Mouse (Mus musculus) heart, postnatal 0 days (tissue): ENCODE results near the gene Gphn. TPM values are rescaled to one million over a fixed set of nuclear protein-coding genes. Genes with fewer than 3 reads are reported as not detected.
"Not testable (repeated sequence)": the region's sequence is repeated elsewhere in the genome, so short reads cannot be mapped to it uniquely, and the experiment has no call there.

ENCODE experiments used
- ATAC-seq: fragments of 200-750 bp; cut with Nextera tagmentation; 2 replicates; pipeline ENCODE4 v1.8.0; 2017; ENCODE audit warnings: low read depth, moderate number of reproducible peaks, moderate library complexity; ENCODE audit not compliant: insufficient read depth
- DNase-seq: peaks from one replicate; pipeline ENCODE4 v3.0.0-alpha.2; 2016; ENCODE audit warnings: low spot score
- H3K27ac ChIP-seq: fragments of 300-500 bp; sonication (generic); 2 replicates; pipeline ENCODE4 v1.5.1; 2014; ENCODE audit warnings: low read depth, mild to moderate bottlenecking
- H3K27me3 ChIP-seq: fragments of 300-500 bp; sonication (generic); 2 replicates; pipeline ENCODE4 v1.6.1; 2014; ENCODE audit warnings: low read length, mixed read lengths; ENCODE audit not compliant: control insufficient read depth, insufficient read depth
- H3K36me3 ChIP-seq: fragments of 300-500 bp; sonication (generic); replicated peaks from 2 replicates; pipeline ENCODE4 v1.6.1; 2014; ENCODE audit warnings: low read length, mixed read lengths; ENCODE audit not compliant: control insufficient read depth, insufficient read depth
- H3K4me1 ChIP-seq: fragments of 300-500 bp; sonication (generic); 2 replicates; pipeline ENCODE4 v1.6.1; 2014; ENCODE audit warnings: antibody characterized with exemption; ENCODE audit not compliant: control insufficient read depth, insufficient read depth
- H3K4me2 ChIP-seq: fragments of 300-500 bp; sonication (generic); 2 replicates; pipeline ENCODE4 v1.6.1; 2014; ENCODE audit warnings: low read depth, mild to moderate bottlenecking, low read length, moderate library complexity
- H3K4me3 ChIP-seq: fragments of 300-500 bp; sonication (generic); 2 replicates; pipeline ENCODE4 v1.5.1; 2014; ENCODE audit warnings: low read depth, low read length
- H3K9ac ChIP-seq: fragments of 300-500 bp; sonication (generic); replicated peaks from 2 replicates; pipeline ENCODE4 v1.6.1; 2014; ENCODE audit warnings: low read depth, low read length, mixed read lengths
- H3K9me3 ChIP-seq: fragments of 300-500 bp; sonication (generic); replicated peaks from 2 replicates; pipeline ENCODE4 v1.6.1; 2016; ENCODE audit warnings: low read length; ENCODE audit not compliant: control insufficient read depth
- CTCF ChIP-seq: IDR thresholded peaks from 2 replicates; pipeline ENCODE4 v1.5.1; 2016; ENCODE audit warnings: antibody characterized with exemption, control low read depth, low read depth
- EP300 ChIP-seq: IDR thresholded peaks from 2 replicates; pipeline ENCODE4 v1.6.1; 2016; ENCODE audit warnings: antibody characterized with exemption, low read depth
- WGBS: fragments of 180-500 bp; shearing (Covaris S2); extraction: QIAGEN DNeasy Blood & Tissue Kit; methylation state at CpG from one replicate; pipeline ENCODE4 v1.1.7; 2014; 5-methylcytosine and 5-hydroxymethylcytosine counted together
- polyA plus RNA-seq: library from polyadenylated mRNA; unstranded; fragments of >200 nt; fragmentation: Nextera tagmentation; extraction: Ambion mirVana; gene quantifications from 2 replicates; pipeline ENCODE4 v1.2.1, GENCODE M21; 2015
- total RNA-seq: library from RNA; depleted of rRNA; stranded (reverse); fragments of >200 nt; gene quantifications from 2 replicates; pipeline ENCODE4 v1.2.3, GENCODE M21; 2014; ENCODE audit warnings: low replicate concordance

Gphn gene
- total and polyA plus RNA-seq, 2 experiments from 2014 or later = 12.4 to 15.2 TPM

GRCm38 (mm10) chr12:78389267-78389666, 163.1 kb downstream of the Gphn start:
- Histone ChIP-seq H3K9ac (no peak overlapping the region), H3K4me3 (no peak overlapping the region), H3K27ac (no peak overlapping the region), H3K27me3 (no peaks in the 10 kb centered on the region), H3K4me2 (no peak overlapping the region), H3K4me1 (no peaks in the 10 kb centered on the region), H3K36me3 (no peaks in the 10 kb centered on the region; the same call in 1 of the 2 replicates), H3K9me3 (no peaks in the 10 kb centered on the region)
- ATAC-seq = no peak
- no peak for TF ChIP-seq EP300
- TF ChIP-seq CTCF = no peak
- no peak for DNase-seq

- no peaks in the 10 kb centered on the region for H3K9me3 ChIP-seq
- H3K4me1 ChIP-seq = no peaks in the 10 kb centered on the region
- no peak overlapping the region for H3K4me2 ChIP-seq
- no peak for TF ChIP-seq CTCF
- no peak for TF ChIP-seq EP300
- no peaks in the 10 kb centered on the region; the same call in 1 of the 2 replicates for H3K36me3 ChIP-seq
- 92% methylated on average over 1 of the region's 1 CpGs for WGBS
- no peak for ATAC-seq
- H3K27ac ChIP-seq = no peak overlapping the region
- no peak overlapping the region for H3K9ac ChIP-seq
- no peak for DNase-seq
- no peaks in the 10 kb centered on the region for H3K27me3 ChIP-seq
- H3K4me3 ChIP-seq = no peak overlapping the region
Measured at GRCm38 (mm10) chr12:78395297-78395696, 169.1 kb downstream of the Gphn start.

GRCm38 (mm10) chr12:78407518-78407917, 181.3 kb downstream of the Gphn start:
- not testable (repeated sequence) for ATAC-seq, DNase-seq, H3K9ac ChIP-seq, H3K4me1 ChIP-seq, H3K36me3 ChIP-seq, H3K4me2 ChIP-seq, H3K27me3 ChIP-seq, H3K27ac ChIP-seq, H3K4me3 ChIP-seq, H3K9me3 ChIP-seq
- WGBS = 73% methylated on average over 6 of the region's 7 CpGs

- Histone ChIP-seq H3K4me1 (no peaks in the 10 kb centered on the region), H3K27ac (no peak overlapping the region), H3K4me3 (no peak overlapping the region), H3K9me3 (no peaks in the 10 kb centered on the region), H3K36me3 (no peaks in the 10 kb centered on the region), H3K9ac (no peak overlapping the region), H3K4me2 (no peak overlapping the region), H3K27me3 (no peaks in the 10 kb centered on the region)
- no peak for ATAC-seq
- 34% methylated on average over 1 of the region's 1 CpGs for WGBS
- no peak for TF ChIP-seq EP300
- TF ChIP-seq CTCF = no peak
- no peak for DNase-seq
Measured at GRCm38 (mm10) chr12:78522176-78522575, 296.0 kb downstream of the Gphn start.

GRCm38 (mm10) chr12:78522804-78523394, 296.7 kb downstream of the Gphn start:
- Histone ChIP-seq H3K27me3 (no peaks in the 10 kb centered on the region), H3K4me1 (no peaks in the 10 kb centered on the region), H3K4me2 (no peak overlapping the region), H3K4me3 (no peak overlapping the region), H3K9me3 (no peaks in the 10 kb centered on the region), H3K36me3 (no peaks in the 10 kb centered on the region), H3K27ac (no peak overlapping the region), H3K9ac (no peak overlapping the region)
- no peak for DNase-seq
- ATAC-seq = no peak
- 85% methylated on average over 5 of the region's 5 CpGs for WGBS
- TF ChIP-seq EP300 = no peak
- no peak for TF ChIP-seq CTCF

GRCm38 (mm10) chr12:78537590-78537989, 311.4 kb downstream of the Gphn start:
- H3K9ac ChIP-seq, H3K27ac ChIP-seq, H3K9me3 ChIP-seq, H3K4me2 ChIP-seq, H3K4me1 ChIP-seq, H3K27me3 ChIP-seq, ATAC-seq, H3K36me3 ChIP-seq, DNase-seq, H3K4me3 ChIP-seq: not testable (repeated sequence)
